Mouse (Mus musculus) spleen, adult 2 months (tissue): Measurements from ENCODE around the gene Afap1.

Experiments
- CTCF ChIP-seq: fragments of 200-500 bp; IDR thresholded peaks from 2 replicates; pipeline ENCODE4 v1.5.1; 2011; ENCODE audit warnings: mild to moderate bottlenecking, inconsistent platforms; ENCODE audit not compliant: insufficient read depth, insufficient read length, insufficient replicate concordance; ENCODE audit errors: extremely low read depth
- POLR2A ChIP-seq: fragments of 200-500 bp; IDR thresholded peaks from 2 replicates; pipeline ENCODE4 v1.6.1; 2011; ENCODE audit warnings: low read depth, low read length, inconsistent platforms

DNA sequence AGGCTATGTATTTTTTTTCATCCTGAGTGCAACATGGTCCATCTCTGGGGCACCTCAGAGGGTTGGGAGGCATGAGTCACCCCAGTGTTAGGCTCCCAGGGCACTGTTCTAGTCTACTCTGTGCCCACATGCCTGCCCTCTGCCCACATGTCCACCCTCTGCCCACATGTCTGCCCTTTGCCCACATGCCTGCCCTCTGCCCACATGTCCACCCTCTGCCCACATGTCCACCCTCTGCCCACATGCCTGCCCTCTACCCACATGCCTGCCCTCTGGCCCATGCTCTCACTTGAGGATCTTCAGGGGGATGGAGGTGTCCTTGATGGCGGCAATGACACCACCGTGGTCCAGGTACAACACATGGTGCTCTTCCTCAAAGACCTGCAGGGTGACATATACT, 150.0 kb downstream of the Afap1 start:
- TF ChIP-seq CTCF (no peak), POLR2A (no peak)
